Mouse (Mus musculus) CH12.LX (cell line): ENCODE measurements at regions not wholly inside any gene's neighbourhood (a gene's known extent, or its start where the extent isn't known, plus 50 kb on each side); places are given as distances from the start of the nearest gene placed in this dataset.

Experiments
- CHD1 ChIP-seq: IDR thresholded peaks from 2 replicates; pipeline ENCODE4 v1.6.1; 2012; ENCODE audit warnings: low read depth, low read length, improper control_type of control experiment, inconsistent platforms
- CTCF ChIP-seq, 2 experiments: IDR thresholded peaks in 1 of 2; conservative IDR thresholded peaks in 1 of 2; 2 replicates each; pipeline ENCODE4 v1.5.1; 2011 to 2012; ENCODE audit warnings: low read depth in 2 of 2, low read length in 2 of 2, improper control_type of control experiment in 1 of 2, inconsistent platforms in 1 of 2, mild to moderate bottlenecking in 1 of 2, moderate library complexity in 1 of 2
- ELF1 ChIP-seq: IDR thresholded peaks from 2 replicates; pipeline ENCODE4 v1.6.1; 2014; ENCODE audit warnings: low read depth, mild to moderate bottlenecking, inconsistent platforms, low read length, improper control_type of control experiment
- JUND ChIP-seq: conservative IDR thresholded peaks from 2 replicates; pipeline ENCODE4 v1.6.1; 2011; ENCODE audit warnings: low read depth, low read length, improper control_type of control experiment
- MAX ChIP-seq: IDR thresholded peaks from 2 replicates; pipeline ENCODE4 v1.6.1; 2011; ENCODE audit warnings: low read length, improper control_type of control experiment
- MXI1 ChIP-seq: IDR thresholded peaks from 2 replicates; pipeline ENCODE4 v1.6.1; 2011; ENCODE audit warnings: mild to moderate bottlenecking, low read depth, low read length, improper control_type of control experiment
- NELFE ChIP-seq: IDR thresholded peaks from 2 replicates; pipeline ENCODE4 v1.6.1; 2011; ENCODE audit warnings: low read depth, low read length, improper control_type of control experiment
- NRF1 ChIP-seq: IDR thresholded peaks from 2 replicates; pipeline ENCODE4 v1.6.1; 2014; ENCODE audit warnings: low read depth, mild to moderate bottlenecking, inconsistent platforms, low read length, improper control_type of control experiment, moderate library complexity
- POLR2A ChIP-seq: IDR thresholded peaks from 2 replicates; pipeline ENCODE4 v1.6.1; 2011; ENCODE audit warnings: low read depth, mild to moderate bottlenecking, improper control_type of control experiment, low read length
- RCOR1 ChIP-seq: conservative IDR thresholded peaks from 2 replicates; pipeline ENCODE4 v1.6.1; 2012; ENCODE audit warnings: low read depth, mild to moderate bottlenecking, inconsistent platforms, low read length, improper control_type of control experiment
- SMC3 ChIP-seq: IDR thresholded peaks from 2 replicates; pipeline ENCODE4 v1.6.1; 2011; ENCODE audit warnings: low read depth, low read length, improper control_type of control experiment
- TBP ChIP-seq: conservative IDR thresholded peaks from 2 replicates; pipeline ENCODE4 v1.6.1; 2011; ENCODE audit warnings: low read depth, low read length, improper control_type of control experiment
- TCF12 ChIP-seq: IDR thresholded peaks from 2 replicates; pipeline ENCODE4 v1.6.1; 2014; ENCODE audit warnings: low read depth, mild to moderate bottlenecking, inconsistent platforms, low read length, improper control_type of control experiment
- UBTF ChIP-seq: IDR thresholded peaks from 2 replicates; pipeline ENCODE4 v1.6.1; 2012; ENCODE audit warnings: low read depth, mild to moderate bottlenecking, inconsistent platforms, low read length, improper control_type of control experiment, moderate library complexity

DNA sequence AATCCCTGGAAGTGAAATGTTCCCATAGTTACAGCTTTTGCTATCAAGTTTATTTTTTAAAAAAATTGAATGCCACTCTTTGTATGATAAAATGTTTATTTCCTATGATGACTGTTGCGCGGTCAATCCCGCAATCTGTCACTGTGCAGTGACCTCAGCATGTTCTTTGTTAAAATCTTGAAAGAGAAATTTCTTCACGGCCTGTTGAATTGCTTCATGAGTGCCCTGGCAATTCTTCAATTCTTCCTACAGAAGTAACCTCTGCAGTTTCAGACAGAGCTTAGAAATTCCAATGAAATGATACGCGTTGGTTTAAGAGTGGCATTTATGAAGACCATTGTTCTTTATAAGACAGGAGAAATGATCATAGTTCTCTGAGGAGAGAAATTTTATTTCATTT, 1567.4 kb upstream of the Sel1l start:
- TF ChIP-seq MXI1 = no peak
- no peak for TF ChIP-seq SMC3
- no peak for TF ChIP-seq JUND
- TF ChIP-seq CHD1 = no peak
- TF ChIP-seq CTCF (conservative IDR thresholded peaks at IDR 0.05 in 1 of 2, IDR thresholded peaks at IDR 0.05 in 1 of 2; ENCODE audit: low read depth in 2 of 2, low read length in 2 of 2) = no peak
- no peak for TF ChIP-seq TBP
- no peak for TF ChIP-seq NELFE
- TF ChIP-seq UBTF = no peak
- TF ChIP-seq POLR2A = no peak
- TF ChIP-seq NRF1 = no peak
- no peak for TF ChIP-seq ELF1
- TF ChIP-seq MAX = no peak
- TF ChIP-seq RCOR1 = no peak
- no peak for TF ChIP-seq TCF12
